Mouse (Mus musculus): ENCODE measurements around the gene Dhx33. TPM values are rescaled to one million over a fixed set of nuclear protein-coding genes. Genes with fewer than 3 reads are reported as not detected.

The Dhx33 gene
- polyA plus RNA-seq, 1 experiment from 2014 or later = 16.8 TPM

- Histone ChIP-seq H3K4me3 (ENCODE audit: low read depth, low read length) (peak within 1 kb of the TSS; percentile 75), H3K4me2 (ENCODE audit: low read depth, low read length) (peak within 1 kb of the TSS; percentile 78), H3K4me1 (ENCODE audit: control insufficient read depth, insufficient read depth, low read length) (peaks cover 26% of the 10 kb centered on the region), H3K27ac (ENCODE audit: low read depth, low read length) (peak within 1 kb of the TSS; percentile 88), H3K27me3 (ENCODE audit: control insufficient read depth, insufficient read depth, low read length) (no peaks in the 10 kb centered on the region), H3K9ac (replicated peaks; ENCODE audit: low read depth, low read length) (peak within 1 kb of the TSS; percentile 87), H3K9me3 (ENCODE audit: control insufficient read depth, low read length) (no peaks in the 10 kb centered on the region), H3K36me3 (ENCODE audit: control insufficient read depth, insufficient read depth, low read length) (no peaks in the 10 kb centered on the region)
- peak; percentile 100 for ATAC-seq (ENCODE audit: low read depth)
- under 1% methylated on average over 69 of the region's 71 CpGs for WGBS
Observed at GRCm38 (mm10) chr11:71019201-71020068, 15.2 kb upstream of the Dhx33 start, which contains the start of the genes Mis12 and Derl2. Gene Mis12, plus strand, starts transcription at chr11:71019611. Gene Derl2, minus strand, starts transcription at chr11:71019841.

- Histone ChIP-seq H3K27me3 (ENCODE audit: control insufficient read depth, insufficient read depth, low read length) (no peaks in the 10 kb centered on the region), H3K4me3 (ENCODE audit: low read depth, low read length) (peak overlapping the region; percentile 75), H3K9me3 (ENCODE audit: control insufficient read depth, low read length) (no peaks in the 10 kb centered on the region), H3K27ac (ENCODE audit: low read depth, low read length) (peak overlapping the region; percentile 82), H3K36me3 (ENCODE audit: control insufficient read depth, insufficient read depth, low read length) (no peaks in the 10 kb centered on the region), H3K9ac (replicated peaks; ENCODE audit: low read depth, low read length) (peak overlapping the region; percentile 87), H3K4me1 (ENCODE audit: control insufficient read depth, insufficient read depth, low read length) (peaks cover 26% of the 10 kb centered on the region), H3K4me2 (ENCODE audit: low read depth, low read length) (peak overlapping the region; percentile 69)
- 7% methylated on average over 28 of the region's 28 CpGs for WGBS
- peak; percentile 10; the same call in 1 of the 2 replicates for ATAC-seq (ENCODE audit: low read depth)
Observed at GRCm38 (mm10) chr11:71018416-71019200, 14.4 kb upstream of the Dhx33 start.

GRCm38 (mm10) chr11:71017051-71017450 lies 12.8 kb upstream of the Dhx33 start:
- Histone ChIP-seq H3K36me3 (ENCODE audit: control insufficient read depth, insufficient read depth, low read length) (peaks cover 8% of the 10 kb centered on the region), H3K27me3 (ENCODE audit: control insufficient read depth, insufficient read depth, low read length) (no peaks in the 10 kb centered on the region), H3K9me3 (ENCODE audit: control insufficient read depth, low read length) (no peaks in the 10 kb centered on the region), H3K4me3 (ENCODE audit: low read depth, low read length) (no peak overlapping the region), H3K4me1 (ENCODE audit: control insufficient read depth, insufficient read depth, low read length) (peaks cover 26% of the 10 kb centered on the region), H3K9ac (replicated peaks; ENCODE audit: low read depth, low read length) (no peak overlapping the region), H3K27ac (ENCODE audit: low read depth, low read length) (no peak overlapping the region), H3K4me2 (ENCODE audit: low read depth, low read length) (no peak overlapping the region)
- ATAC-seq (ENCODE audit: low read depth) = no peak
- 90% methylated on average over 1 of the region's 1 CpGs for WGBS

- peaks cover 10% of the 10 kb centered on the region for H3K4me1 ChIP-seq (ENCODE audit: control insufficient read depth, insufficient read depth, low read length)
- no peaks in the 10 kb centered on the region for H3K9me3 ChIP-seq (ENCODE audit: control insufficient read depth, low read length)
- WGBS = 98% methylated on average over 7 of the region's 7 CpGs
- H3K4me3 ChIP-seq (ENCODE audit: low read depth, low read length) = no peak overlapping the region
- ATAC-seq (ENCODE audit: low read depth) = no peak
- H3K36me3 ChIP-seq (ENCODE audit: control insufficient read depth, insufficient read depth, low read length) = peaks cover 28% of the 10 kb centered on the region
- H3K27me3 ChIP-seq (ENCODE audit: control insufficient read depth, insufficient read depth, low read length) = no peaks in the 10 kb centered on the region
- no peak overlapping the region for H3K4me2 ChIP-seq (ENCODE audit: low read depth, low read length)
- H3K9ac ChIP-seq (replicated peaks; ENCODE audit: low read depth, low read length) = no peak overlapping the region
- no peak overlapping the region for H3K27ac ChIP-seq (ENCODE audit: low read depth, low read length)
Observed at GRCm38 (mm10) chr11:71012743-71013142, 8.5 kb upstream of the Dhx33 start.

GRCm38 (mm10) chr11:71008321-71008720 lies 4.1 kb upstream of the Dhx33 start:
- Histone ChIP-seq H3K36me3 (ENCODE audit: control insufficient read depth, insufficient read depth, low read length) (peaks cover 28% of the 10 kb centered on the region), H3K4me2 (ENCODE audit: low read depth, low read length) (no peak overlapping the region), H3K4me1 (ENCODE audit: control insufficient read depth, insufficient read depth, low read length) (peaks cover 3% of the 10 kb centered on the region; the same call in 1 of the 2 replicates), H3K4me3 (ENCODE audit: low read depth, low read length) (no peak overlapping the region), H3K9me3 (ENCODE audit: control insufficient read depth, low read length) (no peaks in the 10 kb centered on the region), H3K9ac (replicated peaks; ENCODE audit: low read depth, low read length) (no peak overlapping the region), H3K27ac (ENCODE audit: low read depth, low read length) (no peak overlapping the region), H3K27me3 (ENCODE audit: control insufficient read depth, insufficient read depth, low read length) (no peaks in the 10 kb centered on the region)
- no peak for ATAC-seq (ENCODE audit: low read depth)
- WGBS = 93% methylated on average over 3 of the region's 3 CpGs

- no peak for ATAC-seq (ENCODE audit: low read depth)
- no peak overlapping the region for H3K4me2 ChIP-seq (ENCODE audit: low read depth, low read length)
- 92% methylated on average over 7 of the region's 7 CpGs for WGBS
- H3K4me1 ChIP-seq (ENCODE audit: control insufficient read depth, insufficient read depth, low read length) = peaks cover 8% of the 10 kb centered on the region; the same call in 1 of the 2 replicates
- no peaks in the 10 kb centered on the region for H3K9me3 ChIP-seq (ENCODE audit: control insufficient read depth, low read length)
- H3K36me3 ChIP-seq (ENCODE audit: control insufficient read depth, insufficient read depth, low read length) = peaks cover 28% of the 10 kb centered on the region
- H3K27me3 ChIP-seq (ENCODE audit: control insufficient read depth, insufficient read depth, low read length) = no peaks in the 10 kb centered on the region
- no peak overlapping the region for H3K9ac ChIP-seq (replicated peaks; ENCODE audit: low read depth, low read length)
- H3K27ac ChIP-seq (ENCODE audit: low read depth, low read length) = no peak overlapping the region
- H3K4me3 ChIP-seq (ENCODE audit: low read depth, low read length) = no peak overlapping the region
Observed at GRCm38 (mm10) chr11:71007831-71008230, 3.6 kb upstream of the Dhx33 start.

- Histone ChIP-seq H3K4me3 (ENCODE audit: low read depth, low read length) (no peak overlapping the region), H3K4me2 (ENCODE audit: low read depth, low read length) (no peak overlapping the region), H3K4me1 (ENCODE audit: control insufficient read depth, insufficient read depth, low read length) (peaks cover 12% of the 10 kb centered on the region; the same call in 1 of the 2 replicates), H3K27me3 (ENCODE audit: control insufficient read depth, insufficient read depth, low read length) (no peaks in the 10 kb centered on the region), H3K9ac (replicated peaks; ENCODE audit: low read depth, low read length) (no peak overlapping the region), H3K27ac (ENCODE audit: low read depth, low read length) (no peak overlapping the region), H3K36me3 (ENCODE audit: control insufficient read depth, insufficient read depth, low read length) (peaks cover 20% of the 10 kb centered on the region), H3K9me3 (ENCODE audit: control insufficient read depth, low read length) (no peaks in the 10 kb centered on the region)
- 98% methylated on average over 6 of the region's 6 CpGs for WGBS
- ATAC-seq (ENCODE audit: low read depth) = no peak
Observed at GRCm38 (mm10) chr11:71007026-71007425, 2.8 kb upstream of the Dhx33 start.

- Histone ChIP-seq H3K4me2 (ENCODE audit: low read depth, low read length) (peak overlapping the region; percentile 41), H3K9ac (replicated peaks; ENCODE audit: low read depth, low read length) (no peak overlapping the region), H3K27ac (ENCODE audit: low read depth, low read length) (no peak overlapping the region; the same call in 1 of the 2 replicates), H3K4me1 (ENCODE audit: control insufficient read depth, insufficient read depth, low read length) (peaks cover 12% of the 10 kb centered on the region; the same call in 1 of the 2 replicates), H3K4me3 (ENCODE audit: low read depth, low read length) (peak overlapping the region; percentile 81; the same call in 1 of the 2 replicates), H3K27me3 (ENCODE audit: control insufficient read depth, insufficient read depth, low read length) (no peaks in the 10 kb centered on the region), H3K36me3 (ENCODE audit: control insufficient read depth, insufficient read depth, low read length) (peaks cover 9% of the 10 kb centered on the region), H3K9me3 (ENCODE audit: control insufficient read depth, low read length) (no peaks in the 10 kb centered on the region)
- 70% methylated on average over 5 of the region's 5 CpGs for whole genome bisulfite sequencing
- no peak for ATAC-seq (ENCODE audit: low read depth)
Observed at GRCm38 (mm10) chr11:71005046-71005445, 809 bp upstream of the Dhx33 start.

All from neural tube, embryonic 14.5 days (tissue).